Mouse (Mus musculus): ENCODE measurements at regions not wholly inside any gene's neighbourhood (a gene's known extent, or its start where the extent isn't known, plus 50 kb on each side); places are given as distances from the start of the nearest gene placed in this dataset.

DNA sequence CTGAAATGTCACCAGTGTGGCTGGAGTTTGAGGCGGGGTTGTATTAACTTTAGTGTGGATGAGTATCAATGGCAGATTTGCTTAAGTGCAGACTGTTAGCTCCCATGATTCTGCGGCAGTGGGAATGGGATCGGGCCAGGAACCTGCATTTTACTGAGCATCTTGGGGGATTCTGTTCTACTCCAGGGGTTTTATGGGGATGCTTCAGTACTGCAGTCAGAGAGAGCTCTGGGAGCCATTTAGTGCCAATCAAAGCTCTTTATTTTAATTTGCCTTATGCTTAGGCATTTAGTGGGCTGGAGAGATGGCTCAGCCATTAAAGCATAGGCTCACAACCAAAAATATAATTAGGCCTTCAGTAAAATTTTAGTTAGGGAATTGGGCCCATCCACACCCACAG is 148.0 kb upstream of the Ddhd1 start:
- Histone ChIP-seq H3K27me3 (ENCODE audit: control insufficient read depth in 1 of 2, insufficient read depth in 2 of 2, low read length in 2 of 2) (no peaks in the 10 kb centered on the region), H3K27ac (ENCODE audit: control insufficient read depth, low read depth, low read length) (no peak overlapping the region), H3K4me3 (ENCODE audit: control insufficient read depth in 1 of 2, insufficient read depth in 1 of 2, low read depth in 2 of 2, low read length in 2 of 2) (no peak overlapping the region), H3K4me1 (ENCODE audit: control insufficient read depth in 1 of 2, insufficient read depth in 2 of 2, low read length in 2 of 2) (no peaks in the 10 kb centered on the region), H3K9ac (ENCODE audit: control insufficient read depth, low read depth, low read length, poor library complexity, severe bottlenecking) (no peak overlapping the region), H3K79me2 (ENCODE audit: control insufficient read depth, insufficient read depth, low read length, poor library complexity) (no peaks in the 10 kb centered on the region), H3K9me3 (replicated peaks; ENCODE audit: insufficient read depth, low read length) (no peaks in the 10 kb centered on the region), H3K36me3 (ENCODE audit: control insufficient read depth in 1 of 2, insufficient read depth in 2 of 2, low read length in 2 of 2) (no peaks in the 10 kb centered on the region)
- DNase-seq (ENCODE audit: low read depth, low spot score): no peak
- no peak for TF ChIP-seq CTCF (IDR thresholded peaks at IDR 0.05 in 2 of 3, conservative IDR thresholded peaks at IDR 0.05 in 1 of 3; ENCODE audit: control insufficient read depth in 1 of 3, insufficient read depth in 1 of 3, low read depth in 2 of 3, low read length in 3 of 3, poor library complexity in 1 of 3, severe bottlenecking in 1 of 3)
- no peak for TF ChIP-seq KAT2A (conservative IDR thresholded peaks at IDR 0.05; ENCODE audit: low read depth, low read length)
- TF ChIP-seq MXI1 (IDR thresholded peaks at IDR 0.05; ENCODE audit: low read depth, low read length): no peak
- no peak for TF ChIP-seq ZKSCAN1 (IDR thresholded peaks at IDR 0.05; ENCODE audit: low read depth, low read length)
- no peak for TF ChIP-seq POLR2AphosphoS2 (IDR thresholded peaks at IDR 0.05; ENCODE audit: low read length)
- TF ChIP-seq MAFK (IDR thresholded peaks at IDR 0.05; ENCODE audit: borderline replicate concordance, low read depth, low read length): no peak
- TF ChIP-seq MAZ (IDR thresholded peaks at IDR 0.05; ENCODE audit: low read depth, low read length): no peak
- TF ChIP-seq ZNF384 (IDR thresholded peaks at IDR 0.05; ENCODE audit: low read depth, low read length): no peak
- TF ChIP-seq HCFC1 (IDR thresholded peaks at IDR 0.05; ENCODE audit: low read depth, low read length): no peak
- TF ChIP-seq MYB (IDR thresholded peaks at IDR 0.05; ENCODE audit: low read depth, low read length): no peak
- no peak for TF ChIP-seq CHD1 (IDR thresholded peaks at IDR 0.05; ENCODE audit: low read depth, low read length)
- TF ChIP-seq TCF12 (IDR thresholded peaks at IDR 0.05; ENCODE audit: low read depth, low read length): no peak

DNA sequence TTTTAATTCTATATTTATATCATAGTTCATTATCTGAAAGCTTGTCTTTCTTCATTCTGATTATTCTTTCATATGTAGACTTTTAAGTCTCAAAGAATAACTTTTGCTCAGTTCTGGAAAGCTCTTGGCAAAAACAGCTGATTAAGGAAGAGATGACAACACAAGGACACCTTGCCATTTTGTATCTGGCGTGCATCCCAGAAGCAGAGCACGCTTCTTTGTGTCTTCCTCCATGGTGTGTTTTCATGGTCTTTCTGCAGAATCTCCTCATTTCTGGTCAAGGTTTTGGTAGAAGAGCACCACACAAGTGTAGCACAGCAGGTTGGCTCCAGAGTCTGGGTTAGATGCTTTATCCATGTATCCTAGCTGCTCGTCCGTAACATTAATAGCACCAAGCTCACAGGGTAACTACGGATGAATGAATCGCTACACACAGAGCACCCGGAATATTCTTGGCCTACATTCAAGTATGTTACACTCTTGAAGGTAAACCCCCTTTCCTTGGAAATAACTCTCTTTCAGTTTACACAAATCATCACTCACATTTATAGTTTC is 148.9 kb upstream of the Ddhd1 start:
- H3K4me3 ChIP-seq (ENCODE audit: control insufficient read depth in 1 of 2, insufficient read depth in 1 of 2, low read depth in 2 of 2, low read length in 2 of 2): no peak overlapping the region

More for the DNA sequence above, 148.9 kb upstream of the Ddhd1 start:
- Histone ChIP-seq H3K9me3 (replicated peaks; ENCODE audit: insufficient read depth, low read length) (no peaks in the 10 kb centered on the region), H3K79me2 (ENCODE audit: control insufficient read depth, insufficient read depth, low read length, poor library complexity) (no peaks in the 10 kb centered on the region), H3K27ac (ENCODE audit: control insufficient read depth, low read depth, low read length) (no peak overlapping the region), H3K36me3 (ENCODE audit: control insufficient read depth in 1 of 2, insufficient read depth in 2 of 2, low read length in 2 of 2) (no peaks in the 10 kb centered on the region), H3K4me1 (ENCODE audit: control insufficient read depth in 1 of 2, insufficient read depth in 2 of 2, low read length in 2 of 2) (no peaks in the 10 kb centered on the region), H3K27me3 (ENCODE audit: control insufficient read depth in 1 of 2, insufficient read depth in 2 of 2, low read length in 2 of 2) (no peaks in the 10 kb centered on the region), H3K9ac (ENCODE audit: control insufficient read depth, low read depth, low read length, poor library complexity, severe bottlenecking) (no peak overlapping the region)
- no peak for TF ChIP-seq ZKSCAN1 (IDR thresholded peaks at IDR 0.05; ENCODE audit: low read depth, low read length)
- no peak for TF ChIP-seq TCF12 (IDR thresholded peaks at IDR 0.05; ENCODE audit: low read depth, low read length)
- TF ChIP-seq ZNF384 (IDR thresholded peaks at IDR 0.05; ENCODE audit: low read depth, low read length): no peak
- TF ChIP-seq NRF1 (IDR thresholded peaks at IDR 0.05; ENCODE audit: insufficient read depth, low read depth, low read length, poor library complexity, severe bottlenecking): no peak
- TF ChIP-seq MAZ (IDR thresholded peaks at IDR 0.05; ENCODE audit: low read depth, low read length): no peak
- no peak for TF ChIP-seq ELF1 (IDR thresholded peaks at IDR 0.05; ENCODE audit: low read depth, low read length)
- TF ChIP-seq USF1 (IDR thresholded peaks at IDR 0.05; ENCODE audit: low read depth, low read length): no peak
- TF ChIP-seq ZC3H11A (IDR thresholded peaks at IDR 0.05; ENCODE audit: low read depth, low read length): no peak
- TF ChIP-seq KAT2A (conservative IDR thresholded peaks at IDR 0.05; ENCODE audit: low read depth, low read length): no peak
- TF ChIP-seq EP300 (IDR thresholded peaks at IDR 0.05; ENCODE audit: low read depth in 1 of 2, low read length in 2 of 2): no peak
- TF ChIP-seq RCOR1 (IDR thresholded peaks at IDR 0.05; ENCODE audit: low read depth, low read length): no peak
- no peak for TF ChIP-seq MXI1 (IDR thresholded peaks at IDR 0.05; ENCODE audit: low read depth, low read length)
- DNase-seq (ENCODE audit: low read depth, low spot score): no peak

All from MEL (cell line).